Mouse (Mus musculus) frontal cortex, adult (tissue): ENCODE data around the gene Fam193b.

Experiments used
- ATAC-seq: cut with Nextera tagmentation; 2 replicates; pipeline ENCODE4 v1.9.2; 2017; ENCODE audit warnings: mild to moderate bottlenecking, moderate library complexity, mixed read lengths; ENCODE audit not compliant: low TSS enrichment

Fam193b gene

DNA sequence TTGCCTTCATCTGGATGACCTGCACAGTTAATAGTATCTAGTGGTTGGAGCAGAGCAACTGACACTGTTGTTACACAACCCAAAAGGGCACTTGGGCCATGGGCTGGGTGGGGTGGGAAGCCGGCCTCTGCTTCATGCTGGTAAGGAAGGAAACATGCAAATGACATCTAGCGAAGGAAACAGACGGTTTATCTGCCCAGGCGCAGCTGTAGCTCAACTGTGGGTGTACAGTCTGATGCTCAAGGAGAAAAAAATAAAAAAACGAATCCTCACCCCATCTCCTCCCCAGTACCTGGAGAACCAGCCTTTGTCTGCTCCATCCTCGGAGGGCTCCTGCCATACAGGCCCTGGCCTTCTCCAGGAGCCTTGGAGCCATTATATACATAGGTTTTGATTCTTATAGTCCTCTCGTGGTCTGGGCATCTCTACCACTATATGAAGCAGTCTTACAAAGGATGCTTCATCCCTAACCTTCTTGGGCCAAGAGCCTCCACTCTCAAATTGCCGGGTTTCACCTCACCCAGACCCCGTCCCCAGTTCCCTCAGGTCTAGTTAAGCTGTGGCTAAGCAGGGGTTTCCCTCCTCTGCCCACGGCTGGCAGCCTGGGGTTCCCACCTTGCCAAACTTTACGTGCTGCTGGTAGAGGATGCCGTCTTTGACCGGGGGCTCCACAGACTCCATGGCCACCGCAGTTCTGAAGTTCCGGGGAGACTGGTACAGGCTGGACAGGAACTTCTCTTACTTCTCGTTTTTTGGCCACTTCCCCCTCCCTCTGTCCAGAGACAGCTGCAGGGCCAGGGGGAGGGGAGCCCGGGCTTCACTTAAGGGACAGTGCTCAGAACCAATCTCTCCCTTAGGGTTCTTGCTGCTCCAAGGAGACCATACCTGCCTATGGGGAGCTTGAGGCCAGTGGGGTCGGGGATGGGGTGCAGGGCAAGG lies 42.8 kb downstream of the Fam193b start:
- ATAC-seq, result peak; percentile 64

DNA sequence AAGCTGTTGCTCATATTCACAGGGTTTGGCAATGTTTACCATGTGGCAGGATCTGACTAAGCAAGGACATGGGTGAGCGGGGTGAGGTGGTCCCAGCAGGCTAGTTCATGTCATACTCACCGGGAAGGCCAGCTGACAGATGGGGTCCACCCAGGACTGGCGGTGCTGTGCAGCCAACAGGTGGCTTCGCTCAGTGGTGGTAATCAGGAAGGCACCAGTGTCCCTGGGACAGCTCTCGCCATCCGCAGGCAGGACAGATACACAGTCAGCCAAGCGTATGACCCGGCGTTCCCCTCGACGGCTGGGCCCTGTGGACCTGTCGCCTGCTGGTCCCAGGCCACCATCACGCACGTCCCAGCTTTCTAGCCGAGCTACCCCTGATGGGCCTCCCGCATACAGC lies 43.7 kb downstream of the Fam193b start:
- ATAC-seq, result no peak

DNA sequence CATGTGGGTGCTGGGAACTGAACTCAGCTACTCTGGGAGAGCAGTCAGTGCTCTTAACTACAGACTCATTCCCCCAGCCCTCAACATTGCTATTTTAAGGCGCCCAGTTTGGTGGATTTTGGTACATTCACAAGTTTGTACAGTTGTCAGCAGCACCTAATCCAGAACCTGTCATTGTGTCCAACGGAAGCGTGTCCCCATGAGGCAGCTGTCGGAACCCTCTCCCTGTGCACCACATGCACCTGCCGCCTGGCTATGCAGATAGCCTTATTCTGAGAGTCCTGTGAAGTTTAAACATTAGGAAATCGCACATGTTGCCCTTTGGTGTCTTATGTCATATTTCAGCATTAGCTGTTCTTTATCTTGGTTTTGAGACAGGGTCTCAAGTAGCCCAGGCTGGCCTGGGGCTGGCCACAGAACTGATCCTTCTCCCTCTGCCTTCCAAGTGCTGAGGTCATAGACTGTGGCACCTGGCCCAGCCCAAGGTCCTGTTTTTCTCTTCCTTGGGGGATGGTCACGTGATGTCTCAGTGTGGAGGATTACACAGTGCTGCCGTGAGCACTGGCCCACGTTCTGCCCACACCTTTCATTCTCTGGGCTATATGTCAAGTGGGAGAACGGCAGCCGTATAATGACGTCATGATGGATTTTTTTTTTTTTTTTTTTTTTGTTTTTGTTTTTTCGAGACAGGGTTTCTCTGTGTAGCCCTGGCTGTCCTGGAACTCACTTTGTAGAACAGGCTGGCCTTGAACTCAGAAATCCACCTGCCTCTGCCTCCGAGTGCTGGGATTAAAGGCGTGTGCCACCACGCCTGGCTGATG lies 45.0 kb downstream of the Fam193b start:
- no peak for ATAC-seq

DNA sequence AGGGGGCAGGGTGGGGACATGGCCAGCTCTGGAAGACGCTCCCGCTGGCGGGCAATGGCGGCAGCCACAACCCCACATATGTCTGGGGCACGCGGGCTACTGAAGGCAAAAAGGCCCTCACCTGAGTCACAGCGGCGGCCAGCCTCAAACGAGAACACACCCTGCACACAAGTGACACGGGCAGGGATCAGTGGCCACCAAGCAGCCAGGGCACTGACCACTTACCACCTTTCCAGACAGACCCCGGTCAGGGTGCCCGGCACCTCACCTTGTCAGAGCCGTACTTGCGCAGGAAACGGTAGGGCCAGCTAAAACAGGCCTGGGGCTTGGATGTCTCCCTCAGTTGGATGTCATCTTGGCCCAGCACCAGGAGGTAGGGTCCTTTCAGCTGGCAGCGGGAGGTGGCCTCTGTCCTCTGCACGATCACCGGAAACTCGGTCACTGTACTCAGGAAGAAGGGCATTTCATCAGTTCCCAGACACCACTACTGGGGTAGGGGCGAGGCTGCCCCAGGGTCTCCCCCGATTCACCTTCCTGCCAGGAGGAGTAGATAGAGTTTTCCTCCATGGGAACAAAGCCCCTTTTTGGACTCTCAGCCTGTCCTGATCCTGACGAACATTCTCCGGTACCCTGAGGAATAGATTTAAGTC lies 46.8 kb downstream of the Fam193b start:
- no peak for ATAC-seq

DNA sequence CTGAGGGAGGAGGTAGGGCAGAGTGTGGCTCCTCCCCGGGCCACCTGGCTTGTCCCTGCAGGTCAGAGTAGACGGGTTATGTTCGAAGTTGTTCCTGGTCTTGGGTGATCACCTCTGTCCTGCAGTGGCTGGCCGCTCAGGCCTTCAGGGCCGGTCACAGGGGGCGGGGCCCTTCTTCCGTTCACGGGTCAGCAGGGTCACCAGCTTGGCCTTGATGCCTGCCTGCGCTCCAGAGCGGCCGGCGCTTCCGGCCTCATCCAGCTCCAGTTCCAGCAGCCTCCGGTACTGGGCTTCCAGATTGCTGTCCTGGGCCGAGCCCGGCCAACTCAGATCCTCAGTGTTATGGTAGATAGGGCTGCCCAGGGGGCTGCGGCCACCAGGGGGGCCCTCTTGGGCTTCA lies 47.6 kb downstream of the Fam193b start:
- no peak for ATAC-seq

DNA sequence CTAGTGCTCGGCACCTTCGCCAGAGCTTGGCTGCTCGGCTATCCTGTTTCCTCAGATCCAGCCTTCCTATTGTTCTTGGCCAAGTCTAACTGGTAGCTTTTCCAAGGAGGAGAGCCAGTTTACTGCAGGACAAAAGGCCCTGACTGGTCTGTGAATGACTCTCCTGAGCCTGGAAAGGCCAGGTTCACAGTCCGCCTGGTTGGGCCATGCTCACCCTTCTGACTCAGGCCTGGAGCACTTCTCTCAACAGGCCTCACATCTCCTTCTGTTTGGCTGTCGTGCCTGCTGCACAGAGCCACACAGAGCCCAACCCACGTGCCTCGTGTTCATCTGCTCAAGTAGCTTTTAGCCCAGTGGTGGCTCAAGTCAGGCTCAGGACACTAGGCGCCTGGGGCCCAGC lies 48.2 kb downstream of the Fam193b start:
- no peak for ATAC-seq

DNA sequence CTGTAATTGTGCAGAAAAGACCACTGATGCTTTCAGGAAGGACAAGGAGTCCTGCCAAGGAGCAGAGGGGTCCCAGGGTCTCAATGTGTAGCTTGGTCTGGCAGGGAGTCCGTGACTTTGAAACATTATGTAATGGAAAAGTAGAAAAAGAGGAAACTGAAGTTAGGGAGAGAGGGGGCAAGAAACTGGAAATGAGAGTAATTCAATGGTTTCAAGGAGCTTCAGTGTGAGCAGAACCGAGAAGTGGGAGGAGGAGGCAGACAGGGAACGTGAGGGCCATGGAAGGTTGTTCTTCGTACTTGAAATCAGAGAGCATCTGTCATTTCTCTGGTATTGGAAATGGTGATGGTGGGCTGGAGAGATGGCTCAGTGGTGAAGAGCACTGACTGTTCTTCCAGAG lies 51.3 kb downstream of the Fam193b start:
- no peak for ATAC-seq

DNA sequence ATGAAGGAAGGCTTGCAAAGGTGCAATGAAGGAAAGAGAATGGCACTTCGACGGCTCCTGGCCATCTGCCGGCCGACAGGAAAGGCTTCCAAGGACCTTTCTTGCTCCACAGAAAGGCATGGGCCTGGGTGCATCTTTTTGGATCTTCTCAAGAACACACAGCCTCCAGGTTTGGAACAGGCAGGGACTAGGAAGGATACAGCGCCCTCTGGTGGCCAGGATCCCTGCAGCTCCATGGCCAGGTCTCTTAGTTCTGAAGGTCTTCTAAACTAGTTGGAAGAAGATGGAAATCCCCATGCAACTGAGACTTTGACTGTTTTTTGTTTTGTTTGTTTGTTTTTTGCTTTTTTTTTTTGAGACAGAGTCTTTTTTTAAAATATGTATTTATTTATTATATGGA lies 54.0 kb downstream of the Fam193b start:
- ATAC-seq, result peak; percentile 58; the same call in 1 of the 2 replicates

DNA sequence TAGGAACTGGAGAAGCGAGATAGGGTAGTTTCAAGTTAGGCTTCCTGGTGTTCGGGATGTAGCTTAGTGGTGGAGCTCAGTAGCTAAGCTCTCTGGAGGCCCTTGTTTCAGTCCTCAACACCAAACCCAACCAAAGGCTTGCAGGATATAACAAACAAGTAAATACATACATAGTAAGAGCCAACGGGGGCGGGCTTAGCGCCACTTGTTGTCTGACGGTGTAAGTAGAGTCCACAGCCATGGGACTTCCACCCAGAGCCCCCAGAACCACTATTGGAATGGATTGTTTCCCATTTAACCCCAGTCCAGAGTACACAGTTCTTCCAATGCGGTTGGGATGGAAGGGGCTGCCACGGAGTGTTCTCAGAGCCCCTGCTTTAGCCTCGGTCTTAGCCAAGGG lies 57.1 kb downstream of the Fam193b start:
- no peak for ATAC-seq

DNA sequence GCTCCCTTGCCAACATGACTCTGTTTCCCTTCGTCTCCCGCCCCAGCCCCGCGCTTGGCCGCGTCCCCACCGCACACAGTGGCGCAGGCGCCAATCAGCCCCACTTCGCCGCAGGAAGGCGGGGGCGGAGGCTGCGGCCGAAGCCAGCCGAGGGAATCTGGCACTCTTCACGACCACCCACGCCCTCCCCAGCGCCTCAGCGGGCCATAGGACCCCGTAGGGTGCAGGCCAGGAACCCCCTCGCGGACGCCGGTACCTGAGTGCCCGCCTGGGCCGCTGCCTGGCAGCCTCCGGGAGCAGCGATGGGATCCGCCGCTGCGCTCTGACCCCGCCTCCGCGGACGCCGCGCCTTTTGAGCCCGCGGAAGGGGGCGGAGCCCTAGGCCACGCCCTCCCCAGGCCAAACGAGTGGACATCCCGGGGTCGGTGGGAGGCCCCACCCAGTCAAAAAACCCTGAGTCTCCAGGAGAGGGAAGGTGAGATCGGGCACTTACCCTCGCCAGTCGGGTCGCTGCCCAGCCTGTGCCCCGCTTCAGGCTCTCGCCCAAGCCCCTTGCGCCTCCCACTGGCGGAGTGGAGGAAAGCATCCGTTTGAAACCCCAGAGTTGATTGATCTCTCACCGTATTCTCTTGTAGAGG lies 57.7 kb downstream of the Fam193b start, which contains the start of gene Pdlim7:
TSS of gene Pdlim7 (minus strand) at position 566 of the 638 bp plus-strand sequence.
- peak; percentile 54 for ATAC-seq

DNA sequence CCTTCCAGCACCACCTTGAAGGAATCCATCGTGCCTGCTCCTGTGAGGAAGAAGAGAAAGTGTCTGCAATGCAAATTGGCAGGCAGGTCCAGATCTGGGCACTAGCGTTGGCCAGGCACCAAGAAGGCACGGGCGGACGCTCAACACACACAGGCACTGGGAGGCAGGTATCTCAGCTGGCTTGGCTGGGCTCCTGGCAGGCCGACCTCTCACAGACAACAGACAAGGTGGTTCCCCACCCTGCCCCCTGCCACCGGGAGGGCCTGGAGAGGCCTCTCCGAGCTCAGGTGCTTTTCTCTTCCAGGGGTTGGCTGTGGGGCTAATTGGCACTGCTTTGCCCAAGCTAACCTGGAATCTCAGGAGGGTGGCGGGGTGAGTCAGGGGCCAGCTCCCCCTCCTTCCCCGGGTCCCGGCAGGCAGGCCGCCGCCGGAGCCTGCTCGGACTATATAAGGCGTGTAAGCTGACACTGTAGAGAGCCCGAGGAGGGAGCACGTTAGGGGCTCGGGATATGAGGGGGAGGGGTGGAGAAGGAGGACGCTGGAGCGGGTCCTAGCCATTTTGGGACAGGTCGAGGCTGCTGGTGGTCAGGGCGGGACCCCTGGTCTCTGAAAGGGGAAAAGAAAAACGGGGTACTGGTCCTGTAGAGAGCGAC lies 58.4 kb downstream of the Fam193b start:
- ATAC-seq, result no peak

DNA sequence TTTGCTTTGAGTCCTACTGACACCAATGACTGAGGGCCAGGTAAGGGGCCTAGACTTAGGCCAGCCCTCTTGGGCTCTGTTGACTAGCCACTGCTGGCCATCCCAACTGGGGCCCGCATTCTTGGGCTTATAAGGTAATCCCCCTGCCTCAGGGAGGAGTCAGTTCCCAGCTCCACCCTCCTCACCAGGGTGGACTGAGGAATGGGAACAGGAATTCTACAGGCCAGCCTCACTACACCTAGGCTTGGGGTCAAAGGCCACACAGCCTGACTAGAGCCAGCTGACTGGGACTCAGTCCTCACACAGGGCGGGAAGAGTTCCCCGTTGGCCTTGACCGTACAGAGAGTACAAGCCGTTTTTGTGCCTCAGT lies 59.4 kb downstream of the Fam193b start:
- ATAC-seq, result no peak

DNA sequence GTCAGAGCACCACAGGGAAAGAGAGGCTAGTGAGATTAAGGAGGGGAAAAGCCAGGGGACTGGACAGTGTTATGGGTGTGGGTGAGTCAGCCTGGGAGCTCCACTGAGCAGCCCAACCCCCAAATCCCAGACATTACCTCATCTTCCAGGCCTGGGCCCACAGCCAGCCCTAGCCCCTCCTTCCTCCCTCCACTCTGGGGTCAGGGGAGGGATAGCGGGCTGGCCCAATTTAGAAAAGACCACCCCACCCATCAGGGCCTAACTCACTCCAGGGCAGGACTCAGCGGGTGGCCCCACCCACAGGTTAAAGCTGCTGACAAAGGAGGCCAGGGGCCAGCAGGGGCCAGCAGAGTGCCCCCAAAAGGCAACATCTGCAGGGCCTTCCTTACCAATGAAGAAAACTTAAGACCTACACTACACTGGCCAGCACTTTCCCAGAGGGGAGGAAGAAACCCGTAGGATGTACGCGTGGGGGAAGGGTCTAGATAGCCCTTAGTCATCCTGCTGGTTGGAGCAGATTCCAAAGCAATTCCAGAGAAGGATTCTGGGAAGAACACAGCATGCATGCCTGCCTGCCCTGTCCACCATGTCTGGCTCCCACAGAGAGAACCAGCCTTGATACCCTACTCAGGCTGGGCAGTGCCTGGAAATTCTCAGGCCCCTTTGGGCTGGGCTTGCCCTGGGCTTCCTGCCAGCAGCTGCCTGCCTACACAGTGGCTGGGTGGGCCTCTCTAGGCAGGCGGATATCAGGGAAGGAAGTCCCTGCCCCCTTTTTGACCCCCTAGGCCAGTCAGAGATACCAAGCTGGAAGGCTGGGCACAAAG lies 60.0 kb downstream of the Fam193b start:
- ATAC-seq, result 0 out of 2 replicates have a peak, but pooled peaks have one; percentile 13

DNA sequence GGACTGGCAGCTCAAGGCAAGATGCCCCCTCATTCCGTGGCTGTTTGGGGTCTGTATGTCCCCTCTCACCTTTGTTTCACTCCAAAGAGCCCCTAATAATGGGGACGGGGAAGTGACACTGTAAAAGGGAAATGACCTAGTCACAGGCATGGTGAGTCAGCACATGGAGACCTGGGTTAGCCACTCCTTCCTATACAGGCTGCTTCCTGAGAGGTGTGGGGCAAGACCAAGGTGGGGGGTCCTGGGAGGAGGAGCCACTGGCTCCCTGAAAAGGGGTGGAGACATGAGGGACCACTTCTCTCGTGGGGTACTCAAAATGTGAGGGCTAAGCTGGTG lies 60.6 kb downstream of the Fam193b start:
- ATAC-seq, result no peak

DNA sequence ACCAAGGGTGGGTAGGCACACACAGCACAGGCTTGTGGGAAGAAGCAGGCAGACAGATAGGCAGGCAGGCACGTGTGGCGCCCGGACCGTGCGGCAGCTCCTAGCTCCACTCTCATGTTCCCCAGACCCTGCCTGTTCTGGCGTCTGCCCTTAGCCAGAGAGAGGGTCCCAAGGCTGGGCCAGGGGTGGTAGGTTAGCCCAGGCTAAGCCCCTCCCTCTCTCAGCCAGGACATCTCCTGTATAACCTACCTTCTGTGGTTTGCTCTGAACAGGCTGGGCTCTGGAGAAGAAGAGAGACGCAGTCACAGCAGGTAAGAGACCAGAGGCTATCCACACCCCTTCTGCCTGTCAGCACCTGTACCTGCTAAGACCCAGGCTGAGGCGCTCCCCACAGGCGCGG lies 62.4 kb downstream of the Fam193b start:
- ATAC-seq, result no peak

DNA sequence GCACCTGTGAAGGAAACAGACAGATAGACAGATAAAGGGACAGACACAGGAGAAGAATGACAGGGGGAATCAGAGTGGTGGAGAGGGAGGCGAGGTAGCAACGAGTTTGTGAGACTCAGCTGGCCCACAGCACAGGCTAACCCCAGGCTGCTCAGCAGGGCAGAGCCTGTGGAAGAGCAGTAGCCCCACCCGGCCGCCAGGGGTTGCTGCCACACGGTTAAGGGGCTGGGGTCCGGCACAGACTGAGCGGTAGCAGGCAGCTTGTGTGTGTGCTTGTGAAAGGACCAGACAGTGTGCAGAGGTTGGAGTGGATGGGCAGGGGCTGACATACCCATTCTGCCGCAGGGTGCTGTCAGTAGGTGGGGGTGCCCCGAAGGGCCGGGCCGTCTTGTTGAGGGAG lies 63.0 kb downstream of the Fam193b start:
- no peak for ATAC-seq

DNA sequence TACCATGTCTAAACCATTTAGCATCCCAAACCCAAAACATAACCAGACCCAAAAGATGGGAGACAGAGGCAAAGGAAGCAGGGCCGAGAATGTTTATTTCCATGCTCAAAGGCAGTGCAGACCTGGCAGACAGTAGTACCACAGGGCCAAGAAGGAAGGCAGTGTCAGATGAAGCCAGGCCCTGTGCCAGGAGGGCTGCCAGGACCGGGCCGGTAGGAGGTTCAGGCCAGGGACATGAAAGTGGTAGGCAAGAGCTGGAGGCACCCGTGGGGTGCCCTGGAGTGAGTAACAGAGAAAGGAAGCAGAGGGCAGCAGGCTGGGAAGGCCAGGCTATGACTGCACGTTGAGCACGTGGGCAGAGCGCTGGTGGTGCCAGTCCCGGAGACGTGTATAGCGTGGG lies 64.2 kb downstream of the Fam193b start:
- peak; percentile 47; the same call in 1 of the 2 replicates for ATAC-seq

DNA sequence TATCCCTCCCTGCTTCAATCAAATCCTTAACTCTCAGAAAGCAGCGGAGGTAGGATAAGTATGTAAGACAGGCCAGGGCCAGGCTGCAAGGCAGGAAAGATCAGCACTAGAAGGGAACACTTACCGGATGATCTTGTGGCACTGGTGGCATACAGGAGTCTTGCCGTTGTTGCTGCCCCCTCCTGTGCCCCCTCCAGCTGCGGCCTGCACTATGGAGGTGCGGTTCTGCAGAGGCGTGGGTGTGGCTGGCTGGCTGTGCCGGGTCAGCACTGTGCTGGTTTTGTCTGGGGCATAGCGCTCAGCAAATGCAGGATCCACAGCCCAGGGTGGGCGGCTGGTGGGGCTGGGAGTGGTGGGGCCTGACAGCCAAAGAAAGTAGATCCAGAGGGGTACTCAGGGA lies 65.1 kb downstream of the Fam193b start:
- ATAC-seq, result no peak

DNA sequence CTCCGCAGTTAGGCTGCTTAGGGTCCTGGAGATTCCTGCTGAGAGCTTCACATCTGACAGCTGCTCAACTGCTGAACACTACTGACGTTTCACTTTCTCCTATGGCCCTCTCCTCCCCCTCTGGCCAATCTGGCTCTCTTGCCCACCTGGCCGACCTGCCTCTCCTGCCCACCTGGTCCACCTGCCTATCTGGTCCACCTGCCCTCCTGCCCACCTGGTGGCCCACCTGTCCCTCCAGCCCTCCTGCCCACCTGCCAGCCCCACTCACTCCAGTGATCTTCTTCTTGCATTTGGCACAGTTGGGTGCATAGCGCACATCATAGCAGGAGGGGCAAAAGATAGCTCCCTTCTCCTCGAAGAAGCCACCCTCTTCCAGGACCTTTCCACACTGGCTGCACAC lies 66.5 kb downstream of the Fam193b start:
- ATAC-seq, result no peak

DNA sequence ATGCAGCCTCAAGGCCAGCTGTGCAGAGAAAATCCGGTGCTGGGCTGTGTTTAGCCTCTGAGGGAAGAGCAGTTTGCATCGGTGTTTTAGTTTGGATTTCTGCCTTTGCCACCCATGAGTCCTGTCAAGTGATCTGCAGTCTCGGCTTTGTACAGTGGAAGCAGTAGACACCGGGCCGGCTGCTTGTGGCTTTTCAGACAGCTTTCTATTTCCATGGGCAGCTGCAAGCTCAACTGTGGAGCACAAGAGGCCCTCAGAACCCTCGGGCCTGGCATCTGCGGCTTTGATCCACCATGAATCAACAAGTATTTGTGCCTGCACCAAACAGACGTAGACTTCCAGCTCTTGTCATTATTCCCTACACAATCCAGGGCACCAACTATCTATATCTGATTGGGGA lies 68.5 kb downstream of the Fam193b start:
- ATAC-seq, result no peak

DNA sequence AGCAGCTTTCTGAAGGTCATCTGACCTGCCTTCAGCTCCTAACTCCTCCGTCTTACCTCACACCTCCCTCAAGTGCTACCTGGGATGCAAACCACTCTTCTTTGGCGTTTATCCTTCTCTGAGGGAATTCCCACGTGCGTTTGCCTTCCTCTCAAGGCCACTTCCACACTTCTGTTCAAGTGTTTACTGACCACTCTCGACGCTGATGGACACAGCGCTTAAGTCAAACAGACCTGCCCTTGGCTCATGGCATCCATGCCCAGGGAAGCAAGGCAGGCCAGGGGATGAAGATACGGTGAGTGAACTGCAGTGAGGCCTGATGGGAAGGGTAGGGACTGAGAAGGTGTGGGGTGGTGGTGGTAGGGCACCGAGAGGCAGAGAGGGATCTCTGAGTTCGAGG lies 70.3 kb downstream of the Fam193b start:
- ATAC-seq, result no peak
